Mouse (Mus musculus) small intestine, adult 2 months (tissue): ENCODE data around the gene Matk.

Source experiments
- CTCF ChIP-seq: fragments of 200-500 bp; IDR thresholded peaks from 2 replicates; pipeline ENCODE4 v1.5.1; 2012; ENCODE audit warnings: low read depth, mild to moderate bottlenecking, control low read depth, inconsistent platforms, low read length, moderate library complexity, mixed read lengths; ENCODE audit not compliant: insufficient replicate concordance, insufficient read length; ENCODE audit errors: extremely low read depth
- POLR2A ChIP-seq: fragments of 200-500 bp; IDR thresholded peaks from 2 replicates; pipeline ENCODE4 v1.6.1; 2012; ENCODE audit warnings: low read depth, mild to moderate bottlenecking, control low read depth, inconsistent platforms, low read length, moderate library complexity

- TF ChIP-seq CTCF = no peak
- TF ChIP-seq POLR2A = no peak
Observed at GRCm38 (mm10) chr10:81305663-81306062, 52.9 kb downstream of the Matk start.
